Mouse (Mus musculus): ENCODE results near the gene Tom1l2. TPM values are rescaled to one million over a fixed set of nuclear protein-coding genes. Genes with fewer than 3 reads are reported as not detected.

Gene Tom1l2
- polyA plus RNA-seq, 1 experiment from 2014 or later: 18.9 TPM

DNA sequence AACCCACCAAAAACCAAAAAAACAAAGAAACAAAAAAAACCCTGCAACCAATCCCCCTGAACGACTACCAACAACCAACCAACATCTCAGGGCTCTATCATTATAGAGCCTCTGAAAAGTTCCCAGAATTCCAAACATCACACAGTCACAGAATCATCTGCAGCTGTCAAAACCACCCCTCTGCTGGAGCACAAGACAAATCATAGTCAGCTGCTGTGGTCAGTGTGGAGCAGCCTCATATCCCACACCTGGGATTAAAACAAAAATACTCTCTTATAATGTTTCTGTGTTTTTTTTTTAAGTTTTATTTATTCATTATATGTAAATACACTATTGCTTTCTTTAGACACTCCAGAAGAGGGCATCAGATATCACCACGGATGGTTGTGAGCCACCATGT is 102.8 kb downstream of the Tom1l2 start:
- Histone ChIP-seq H3K27me3 (ENCODE audit: low read depth, poor library complexity, severe bottlenecking) (no peaks in the 10 kb centered on the region), H3K9me3 (replicated peaks) (no peaks in the 10 kb centered on the region), H3K4me3 (no peak overlapping the region), H3K27ac (no peak overlapping the region), H3K4me1 (peaks cover 38% of the 10 kb centered on the region), H3K36me3 (no peaks in the 10 kb centered on the region)
- WGBS: 95% methylated on average over 2 of the region's 2 CpGs
- no peak for DNase-seq (ENCODE audit: low spot score)

GRCm38 (mm10) chr11:60248596-60249404 is 103.9 kb downstream of the Tom1l2 start:
- H3K27me3 ChIP-seq (ENCODE audit: low read depth, poor library complexity, severe bottlenecking): no peaks in the 10 kb centered on the region
- H3K27ac ChIP-seq: no peak overlapping the region
- no peak overlapping the region for H3K4me3 ChIP-seq
- DNase-seq (ENCODE audit: low spot score): no peak
- no peaks in the 10 kb centered on the region for H3K36me3 ChIP-seq
- 50% methylated on average over 13 of the region's 13 CpGs for WGBS
- H3K9me3 ChIP-seq (replicated peaks): no peaks in the 10 kb centered on the region
- H3K4me1 ChIP-seq: peaks cover 38% of the 10 kb centered on the region

GRCm38 (mm10) chr11:60247753-60248550 is 104.8 kb downstream of the Tom1l2 start:
- H3K27ac ChIP-seq: 0 out of 2 replicates have a peak overlapping the region, but pooled peaks have one; percentile 19
- H3K9me3 ChIP-seq (replicated peaks): no peaks in the 10 kb centered on the region
- 51% methylated on average over 5 of the region's 5 CpGs for WGBS
- H3K27me3 ChIP-seq (ENCODE audit: low read depth, poor library complexity, severe bottlenecking): no peaks in the 10 kb centered on the region
- DNase-seq (ENCODE audit: low spot score): no peak
- no peak overlapping the region for H3K4me3 ChIP-seq
- peaks cover 38% of the 10 kb centered on the region for H3K4me1 ChIP-seq
- H3K36me3 ChIP-seq: no peaks in the 10 kb centered on the region

GRCm38 (mm10) chr11:60246077-60246476 is 106.6 kb downstream of the Tom1l2 start:
- H3K36me3 ChIP-seq: no peaks in the 10 kb centered on the region; the same call in 1 of the 2 replicates
- H3K27ac ChIP-seq: peak overlapping the region; percentile 56; the same call in 1 of the 2 replicates
- H3K4me3 ChIP-seq: no peak overlapping the region
- DNase-seq (ENCODE audit: low spot score): no peak
- no peaks in the 10 kb centered on the region for H3K27me3 ChIP-seq (ENCODE audit: low read depth, poor library complexity, severe bottlenecking)
- no peaks in the 10 kb centered on the region for H3K9me3 ChIP-seq (replicated peaks)
- peaks cover 33% of the 10 kb centered on the region for H3K4me1 ChIP-seq

GRCm38 (mm10) chr11:60244503-60245143 is 108.1 kb downstream of the Tom1l2 start:
- Histone ChIP-seq H3K4me1 (peaks cover 33% of the 10 kb centered on the region), H3K36me3 (peaks cover 6% of the 10 kb centered on the region), H3K4me3 (no peak overlapping the region), H3K9me3 (replicated peaks) (no peaks in the 10 kb centered on the region), H3K27ac (no peak overlapping the region), H3K27me3 (ENCODE audit: low read depth, poor library complexity, severe bottlenecking) (no peaks in the 10 kb centered on the region)
- 76% methylated on average over 11 of the region's 11 CpGs for WGBS
- no peak for DNase-seq (ENCODE audit: low spot score)

DNA sequence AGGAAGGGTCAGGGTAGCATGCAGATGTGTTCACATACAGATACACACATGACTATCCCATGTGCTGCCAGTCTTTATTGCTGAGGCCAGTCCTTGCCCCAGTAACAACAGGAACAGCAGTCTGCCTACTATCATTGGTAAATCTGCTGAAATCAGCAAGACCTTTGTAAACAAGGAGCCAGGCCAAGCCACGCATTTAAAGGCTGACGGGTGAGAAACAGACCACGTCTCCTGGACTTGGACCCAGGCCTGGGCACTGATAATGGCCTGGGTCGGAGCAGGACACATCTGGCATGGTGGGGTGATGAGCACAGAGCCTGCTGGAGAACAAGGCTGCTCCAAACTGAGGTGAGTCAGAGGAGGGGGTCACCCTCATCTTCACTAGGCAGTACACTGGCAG is 112.2 kb downstream of the Tom1l2 start:
- Histone ChIP-seq H3K27ac (no peak overlapping the region), H3K36me3 (peaks cover 6% of the 10 kb centered on the region), H3K27me3 (ENCODE audit: low read depth, poor library complexity, severe bottlenecking) (no peaks in the 10 kb centered on the region), H3K4me1 (peaks cover 7% of the 10 kb centered on the region; the same call in 1 of the 2 replicates), H3K4me3 (no peak overlapping the region), H3K9me3 (replicated peaks) (no peaks in the 10 kb centered on the region)
- 81% methylated on average over 4 of the region's 4 CpGs for WGBS
- no peak for DNase-seq (ENCODE audit: low spot score)

- Histone ChIP-seq H3K4me1 (peaks cover 25% of the 10 kb centered on the region), H3K36me3 (peaks cover 4% of the 10 kb centered on the region; the same call in 1 of the 2 replicates), H3K9me3 (replicated peaks) (no peaks in the 10 kb centered on the region), H3K27ac (no peak overlapping the region), H3K27me3 (ENCODE audit: low read depth, poor library complexity, severe bottlenecking) (no peaks in the 10 kb centered on the region), H3K4me3 (no peak overlapping the region)
- 73% methylated on average over 5 of the region's 5 CpGs for WGBS
- no peak for DNase-seq (ENCODE audit: low spot score)
Measured at GRCm38 (mm10) chr11:60235351-60235750, 117.4 kb downstream of the Tom1l2 start.

DNA sequence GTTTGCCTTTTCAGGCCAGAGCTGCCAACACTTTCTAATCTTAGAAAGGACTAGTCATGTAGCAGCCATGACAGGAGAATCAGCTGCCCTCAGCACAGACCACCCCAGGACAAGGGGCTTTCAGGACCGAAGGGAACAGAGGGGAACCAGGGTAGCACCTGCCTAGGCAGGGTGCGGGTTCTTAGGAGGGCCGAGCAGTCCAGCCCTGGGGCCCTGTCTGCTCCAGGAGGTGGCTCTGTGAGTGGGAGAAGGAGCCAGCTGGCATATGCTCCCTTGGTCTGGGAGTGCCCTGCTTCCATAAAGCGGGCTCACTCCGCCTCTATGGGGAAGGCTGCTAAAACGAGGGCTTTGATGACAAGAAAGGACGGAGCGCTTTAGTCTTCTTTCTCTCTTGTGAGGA is 119.5 kb downstream of the Tom1l2 start:
- H3K36me3 ChIP-seq: no peaks in the 10 kb centered on the region
- WGBS: 77% methylated on average over 8 of the region's 8 CpGs
- H3K9me3 ChIP-seq (replicated peaks): no peaks in the 10 kb centered on the region
- DNase-seq (ENCODE audit: low spot score): no peak
- no peaks in the 10 kb centered on the region for H3K27me3 ChIP-seq (ENCODE audit: low read depth, poor library complexity, severe bottlenecking)
- H3K27ac ChIP-seq: no peak overlapping the region; the same call in 1 of the 2 replicates
- no peak overlapping the region for H3K4me3 ChIP-seq
- H3K4me1 ChIP-seq: peaks cover 43% of the 10 kb centered on the region

DNA sequence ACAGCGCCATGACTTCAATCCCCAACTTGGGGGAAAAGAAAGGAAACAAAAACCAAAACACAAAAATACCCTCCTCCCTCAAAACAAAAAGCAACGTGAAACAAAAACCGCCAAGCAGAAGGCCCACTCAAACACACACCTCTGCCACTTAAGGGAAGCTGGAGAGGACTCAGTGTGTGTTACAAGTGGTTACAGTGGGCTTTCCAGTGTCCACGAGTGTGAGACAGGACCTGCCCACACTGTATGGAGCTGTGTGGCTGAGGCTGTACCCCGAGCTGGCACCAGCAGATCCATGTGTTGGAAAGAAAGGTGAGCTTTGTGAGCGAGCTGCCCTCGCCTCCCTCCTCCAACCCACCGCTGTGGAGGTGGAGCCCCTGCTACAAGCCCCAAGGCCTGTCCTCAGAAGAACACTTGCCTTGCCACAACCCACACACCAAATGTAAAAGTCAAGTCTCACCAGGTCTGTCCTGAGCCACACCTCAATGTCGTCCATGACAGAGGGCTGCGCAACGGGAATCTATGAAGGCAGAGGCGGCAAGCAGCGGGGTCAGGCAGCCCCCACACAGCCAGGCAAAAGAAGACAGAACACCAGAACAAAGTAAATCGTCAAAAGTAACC is 120.2 kb downstream of the Tom1l2 start:
- Histone ChIP-seq H3K27me3 (ENCODE audit: low read depth, poor library complexity, severe bottlenecking) (no peaks in the 10 kb centered on the region), H3K4me3 (no peak overlapping the region), H3K9me3 (replicated peaks) (no peaks in the 10 kb centered on the region), H3K36me3 (no peaks in the 10 kb centered on the region), H3K4me1 (peaks cover 45% of the 10 kb centered on the region), H3K27ac (peak overlapping the region; percentile 56)
- no peak for DNase-seq (ENCODE audit: low spot score)
- WGBS: 81% methylated on average over 14 of the region's 14 CpGs

DNA sequence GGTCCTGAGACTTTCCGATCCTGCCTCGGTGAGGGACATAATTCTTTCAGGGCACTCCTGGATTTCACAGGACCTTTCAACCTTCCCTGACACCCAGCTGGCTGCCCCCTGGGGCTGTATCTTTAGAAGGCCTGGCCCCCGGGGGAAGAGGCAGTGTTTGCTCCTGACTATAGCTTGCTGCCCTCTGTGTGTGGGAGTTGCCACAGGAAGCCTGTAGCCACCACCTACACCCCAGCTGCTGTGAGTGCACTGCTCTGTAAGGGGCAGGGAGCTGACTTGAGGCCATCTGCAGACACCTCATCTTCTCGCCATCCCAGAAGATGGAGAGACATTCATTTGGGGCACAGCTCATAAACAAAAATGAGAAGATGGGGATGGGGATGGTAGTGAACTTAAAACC is 120.8 kb downstream of the Tom1l2 start:
- H3K4me3 ChIP-seq: no peak overlapping the region
- H3K27ac ChIP-seq: peak overlapping the region; percentile 56
- H3K9me3 ChIP-seq (replicated peaks): no peaks in the 10 kb centered on the region
- H3K4me1 ChIP-seq: peaks cover 50% of the 10 kb centered on the region
- no peak for DNase-seq (ENCODE audit: low spot score)
- WGBS: 43% methylated on average over 4 of the region's 4 CpGs
- H3K27me3 ChIP-seq (ENCODE audit: low read depth, poor library complexity, severe bottlenecking): no peaks in the 10 kb centered on the region
- H3K36me3 ChIP-seq: no peaks in the 10 kb centered on the region

DNA sequence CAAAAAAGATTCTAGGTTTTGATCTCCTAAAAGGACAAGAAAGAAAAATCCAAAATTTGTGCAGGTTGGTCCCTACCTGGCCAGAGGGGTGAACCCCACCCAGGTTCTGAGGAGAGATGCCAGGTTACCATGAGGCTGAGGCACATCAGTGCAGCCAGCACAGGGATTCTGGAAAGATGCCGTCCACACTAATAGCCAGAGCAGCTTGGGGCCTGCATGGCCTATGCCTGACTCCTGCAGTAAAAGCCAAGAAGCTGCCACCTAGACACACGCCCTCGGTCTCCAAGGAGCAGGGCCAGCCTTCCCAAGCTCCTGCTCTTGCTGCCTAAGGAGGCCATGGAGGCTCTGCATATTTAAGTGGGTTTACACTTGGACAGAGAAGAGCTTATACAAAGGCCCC is 121.4 kb downstream of the Tom1l2 start:
- H3K27ac ChIP-seq: peak overlapping the region; percentile 56; the same call in 1 of the 2 replicates
- H3K27me3 ChIP-seq (ENCODE audit: low read depth, poor library complexity, severe bottlenecking): no peaks in the 10 kb centered on the region
- no peak for DNase-seq (ENCODE audit: low spot score)
- no peaks in the 10 kb centered on the region for H3K9me3 ChIP-seq (replicated peaks)
- H3K36me3 ChIP-seq: no peaks in the 10 kb centered on the region
- peaks cover 50% of the 10 kb centered on the region for H3K4me1 ChIP-seq
- 75% methylated on average over 3 of the region's 3 CpGs for WGBS
- H3K4me3 ChIP-seq: no peak overlapping the region

- Histone ChIP-seq H3K4me3 (0 out of 2 replicates have a peak overlapping the region, but pooled peaks have one; percentile 4), H3K36me3 (no peaks in the 10 kb centered on the region), H3K27me3 (ENCODE audit: low read depth, poor library complexity, severe bottlenecking) (no peaks in the 10 kb centered on the region), H3K4me1 (peaks cover 49% of the 10 kb centered on the region), H3K27ac (peak overlapping the region; percentile 31; the same call in 1 of the 2 replicates), H3K9me3 (replicated peaks) (no peaks in the 10 kb centered on the region)
- DNase-seq (ENCODE audit: low spot score): no peak
- 89% methylated on average over 7 of the region's 7 CpGs for WGBS
Measured at GRCm38 (mm10) chr11:60230512-60230911, 122.2 kb downstream of the Tom1l2 start.

Measured in limb, embryonic 10.5 days (tissue).